Mouse (Mus musculus): ENCODE measurements around the gene Amigo3. TPM values are rescaled to one million over a fixed set of nuclear protein-coding genes. Genes with fewer than 3 reads are reported as not detected.

Amigo3 gene
- polyA plus RNA-seq, 1 experiment = 0.40 TPM

DNA sequence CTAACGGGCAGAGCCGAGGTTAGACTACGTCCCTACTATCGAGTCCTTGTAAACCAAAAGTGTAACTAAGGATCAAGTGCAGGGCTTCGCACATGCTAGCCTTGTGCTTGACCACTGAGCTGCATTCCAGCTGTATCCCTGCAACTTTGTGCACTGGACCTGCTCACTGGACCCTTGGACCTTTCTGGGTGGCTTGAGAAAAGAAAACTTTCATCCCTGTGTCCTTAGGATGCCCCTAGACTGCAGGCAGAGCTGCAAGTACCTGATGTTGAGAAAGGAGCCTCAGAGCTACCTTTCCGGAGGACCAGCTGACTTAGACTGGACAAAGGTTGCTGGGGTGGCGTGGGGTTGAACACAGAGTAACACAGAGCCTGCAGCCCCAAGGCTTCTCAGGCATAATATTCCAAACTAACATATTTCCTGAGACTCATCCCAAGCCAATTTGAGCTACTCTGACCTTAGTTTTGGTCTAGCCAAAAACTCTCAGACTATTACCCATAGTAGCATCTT lies 37.7 kb downstream of the Amigo3 start:
- no peaks in the 10 kb centered on the region; the same call in 1 of the 2 replicates for H3K4me1 ChIP-seq (ENCODE audit: control insufficient read depth, insufficient read depth, insufficient read length, low read length)
- H3K27ac ChIP-seq (replicated peaks; ENCODE audit: low read depth, low read length) = no peak overlapping the region
- H3K4me3 ChIP-seq (ENCODE audit: insufficient read depth, low read depth, low read length) = no peak overlapping the region

DNA sequence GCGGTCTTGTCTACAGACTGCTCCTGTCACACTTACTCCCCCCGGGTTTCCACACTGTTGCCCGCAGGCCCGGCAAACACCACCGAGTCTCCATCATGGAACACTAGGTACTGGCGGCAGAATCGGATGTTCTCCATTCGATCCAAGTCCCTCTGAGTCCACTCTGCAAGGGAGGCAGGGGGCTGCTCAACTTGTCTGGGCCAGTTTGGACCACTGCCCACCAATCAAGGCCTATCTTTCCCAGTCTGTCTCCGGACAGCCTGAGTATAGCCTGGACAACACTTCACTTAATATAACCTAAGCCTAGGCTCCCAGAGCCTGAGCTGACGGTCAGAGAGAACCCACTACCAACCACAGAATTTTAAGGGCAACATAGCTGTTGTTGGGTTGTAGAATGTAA lies 40.6 kb downstream of the Amigo3 start:
- Histone ChIP-seq H3K27ac (replicated peaks; ENCODE audit: low read depth, low read length) (no peak overlapping the region), H3K4me3 (ENCODE audit: insufficient read depth, low read depth, low read length) (peak overlapping the region; percentile 80), H3K4me1 (ENCODE audit: control insufficient read depth, insufficient read depth, insufficient read length, low read length) (no peaks in the 10 kb centered on the region; the same call in 1 of the 2 replicates)

DNA sequence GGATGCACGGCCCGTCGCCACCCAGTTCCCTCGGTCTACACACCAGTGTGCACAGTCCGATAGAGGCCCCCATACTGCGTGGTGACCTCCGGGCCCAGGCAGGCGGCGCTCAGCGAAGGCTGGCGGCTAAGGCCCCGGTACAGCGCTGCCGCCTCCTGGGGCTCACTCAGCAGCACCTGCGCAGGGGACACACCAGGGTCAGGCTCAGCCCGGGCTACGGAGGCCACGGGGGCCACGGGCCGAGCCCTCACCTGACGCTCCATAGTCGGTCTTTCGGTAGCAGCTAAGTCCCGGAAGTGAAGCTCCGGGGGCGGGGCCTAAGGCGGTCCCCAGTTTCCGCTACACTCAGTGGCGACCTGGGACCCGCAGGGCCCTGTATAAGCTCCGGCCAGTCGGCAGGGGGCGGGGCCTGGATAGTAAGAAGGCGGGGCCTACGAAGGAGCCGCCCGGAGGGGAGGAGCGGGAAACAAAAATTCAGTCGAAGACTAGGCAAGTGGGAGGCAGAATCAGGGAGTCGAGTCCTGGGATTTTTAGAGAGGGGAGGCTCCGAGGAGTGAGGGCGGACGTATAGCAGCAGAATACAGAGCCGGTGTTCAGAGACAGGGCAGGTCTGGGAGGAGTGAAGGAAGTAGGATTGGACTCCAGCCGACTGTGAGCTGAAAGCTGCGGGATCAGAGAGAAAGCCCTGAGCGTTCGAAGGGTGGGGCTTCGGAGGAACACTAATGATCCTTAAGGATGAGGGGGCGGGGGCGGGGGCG lies 41.4 kb downstream of the Amigo3 start, which contains the start of gene Apeh:
Apeh (minus strand) TSS at position 423 of the 758 bp plus-strand sequence.
- no peaks in the 10 kb centered on the region; the same call in 1 of the 2 replicates for H3K4me1 ChIP-seq (ENCODE audit: control insufficient read depth, insufficient read depth, insufficient read length, low read length)
- peak within 1 kb of the TSS; percentile 80 for H3K4me3 ChIP-seq (ENCODE audit: insufficient read depth, low read depth, low read length)
- peak within 1 kb of the TSS; percentile 58; the same call in 1 of the 2 replicates for H3K27ac ChIP-seq (replicated peaks; ENCODE audit: low read depth, low read length)

DNA sequence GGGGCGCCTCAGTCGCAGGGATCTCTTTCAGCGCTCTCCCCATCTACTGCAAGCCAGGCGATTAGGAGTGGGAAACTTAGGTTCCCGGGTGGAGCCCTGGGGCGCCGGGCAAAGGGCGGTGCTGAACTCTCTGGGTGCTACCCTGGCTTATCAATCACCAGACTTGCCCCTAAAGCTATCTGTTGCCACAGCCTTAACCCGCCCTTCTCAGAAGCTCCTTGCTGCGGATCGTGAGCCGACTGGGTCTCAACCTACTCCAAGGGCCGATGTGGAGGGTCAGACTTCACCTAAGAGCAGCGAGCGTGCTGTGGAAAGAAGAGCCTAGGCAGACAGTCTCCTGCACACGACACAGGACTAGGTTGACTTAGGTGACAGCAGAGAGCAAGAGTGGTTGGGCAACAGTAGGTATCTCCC lies 42.0 kb downstream of the Amigo3 start:
- no peaks in the 10 kb centered on the region; the same call in 1 of the 2 replicates for H3K4me1 ChIP-seq (ENCODE audit: control insufficient read depth, insufficient read depth, insufficient read length, low read length)
- H3K4me3 ChIP-seq (ENCODE audit: insufficient read depth, low read depth, low read length) = peak overlapping the region; percentile 63
- H3K27ac ChIP-seq (replicated peaks; ENCODE audit: low read depth, low read length) = no peak overlapping the region

DNA sequence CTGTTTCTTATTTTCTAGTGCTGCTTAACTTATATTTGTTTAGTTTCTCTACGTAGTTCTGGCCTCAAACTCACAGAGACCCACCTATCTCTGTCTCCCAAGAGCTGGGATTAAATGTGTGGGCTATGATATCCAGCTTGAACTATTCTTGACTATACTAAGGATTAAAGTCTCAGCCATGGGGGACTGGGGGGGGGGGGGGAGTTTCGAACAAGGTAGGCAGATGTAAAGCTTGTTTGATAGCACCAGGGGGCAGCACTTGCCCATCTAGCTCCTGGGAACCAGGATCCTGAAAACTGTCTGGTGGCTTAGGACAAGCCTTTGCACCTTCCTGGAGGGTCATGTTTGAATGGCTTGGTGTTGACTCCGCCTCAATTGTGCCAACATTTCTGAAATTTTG lies 42.6 kb downstream of the Amigo3 start:
- H3K4me1 ChIP-seq (ENCODE audit: control insufficient read depth, insufficient read depth, insufficient read length, low read length) = no peaks in the 10 kb centered on the region; the same call in 1 of the 2 replicates
- peak overlapping the region; percentile 63; the same call in 1 of the 2 replicates for H3K4me3 ChIP-seq (ENCODE audit: insufficient read depth, low read depth, low read length)
- H3K27ac ChIP-seq (replicated peaks; ENCODE audit: low read depth, low read length) = no peak overlapping the region

DNA sequence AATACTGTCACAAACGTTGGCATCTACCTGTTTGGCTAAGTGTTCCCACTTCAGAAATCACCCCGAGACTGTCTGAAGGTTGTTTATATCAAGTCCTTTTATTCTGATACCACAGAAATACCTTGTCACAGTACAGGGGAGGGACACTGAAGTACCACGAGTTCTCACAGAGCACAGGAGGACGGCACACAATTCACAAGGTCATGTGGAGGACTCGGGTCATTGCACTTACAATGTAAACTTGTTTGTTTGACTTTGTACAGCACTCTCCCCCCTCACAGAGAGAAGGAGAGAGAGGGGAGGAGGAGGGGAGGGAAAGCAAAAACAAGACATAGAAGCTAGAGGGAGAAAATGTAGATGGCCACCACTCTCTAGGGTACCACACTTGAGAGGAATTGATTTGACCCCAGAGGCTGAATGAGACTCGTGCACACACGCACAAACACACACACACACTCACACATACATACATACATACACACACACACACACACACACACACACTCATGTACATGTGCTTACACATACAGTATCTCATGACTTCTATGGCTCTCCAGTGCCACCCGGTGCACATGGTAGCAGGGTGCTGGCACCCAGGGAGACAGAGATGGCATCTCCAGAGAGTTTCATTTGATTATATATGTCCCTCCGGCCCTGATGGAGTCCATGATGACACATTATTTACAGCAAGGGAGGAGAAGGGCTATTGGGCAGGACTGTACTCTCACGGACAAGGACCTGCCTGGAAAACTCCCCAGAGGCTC lies 43.2 kb downstream of the Amigo3 start:
- no peak overlapping the region for H3K4me3 ChIP-seq (ENCODE audit: insufficient read depth, low read depth, low read length)
- no peaks in the 10 kb centered on the region; the same call in 1 of the 2 replicates for H3K4me1 ChIP-seq (ENCODE audit: control insufficient read depth, insufficient read depth, insufficient read length, low read length)
- H3K27ac ChIP-seq (replicated peaks; ENCODE audit: low read depth, low read length) = no peak overlapping the region

DNA sequence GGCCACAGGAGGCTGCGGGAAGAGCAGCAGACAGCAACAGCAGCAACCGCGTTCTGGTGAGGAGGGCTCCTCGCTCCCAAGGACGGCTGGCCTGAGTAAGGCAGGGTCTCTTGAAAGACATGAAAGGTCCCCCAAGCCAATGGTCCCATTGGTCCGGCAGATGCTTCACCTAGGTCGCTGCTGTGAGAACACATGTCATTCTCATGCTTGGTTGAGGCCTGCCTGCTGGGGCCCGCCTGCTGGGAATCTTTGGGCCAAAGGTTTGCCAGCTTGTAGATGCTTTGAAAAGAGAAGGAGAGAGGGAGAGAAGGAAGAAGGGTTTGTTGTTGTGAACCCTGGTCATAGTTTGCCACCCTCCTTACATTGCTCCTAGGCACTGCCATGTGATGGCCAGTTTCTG lies 46.7 kb downstream of the Amigo3 start:
- no peaks in the 10 kb centered on the region for H3K4me1 ChIP-seq (ENCODE audit: control insufficient read depth, insufficient read depth, insufficient read length, low read length)
- H3K27ac ChIP-seq (replicated peaks; ENCODE audit: low read depth, low read length) = no peak overlapping the region
- H3K4me3 ChIP-seq (ENCODE audit: insufficient read depth, low read depth, low read length) = no peak overlapping the region

DNA sequence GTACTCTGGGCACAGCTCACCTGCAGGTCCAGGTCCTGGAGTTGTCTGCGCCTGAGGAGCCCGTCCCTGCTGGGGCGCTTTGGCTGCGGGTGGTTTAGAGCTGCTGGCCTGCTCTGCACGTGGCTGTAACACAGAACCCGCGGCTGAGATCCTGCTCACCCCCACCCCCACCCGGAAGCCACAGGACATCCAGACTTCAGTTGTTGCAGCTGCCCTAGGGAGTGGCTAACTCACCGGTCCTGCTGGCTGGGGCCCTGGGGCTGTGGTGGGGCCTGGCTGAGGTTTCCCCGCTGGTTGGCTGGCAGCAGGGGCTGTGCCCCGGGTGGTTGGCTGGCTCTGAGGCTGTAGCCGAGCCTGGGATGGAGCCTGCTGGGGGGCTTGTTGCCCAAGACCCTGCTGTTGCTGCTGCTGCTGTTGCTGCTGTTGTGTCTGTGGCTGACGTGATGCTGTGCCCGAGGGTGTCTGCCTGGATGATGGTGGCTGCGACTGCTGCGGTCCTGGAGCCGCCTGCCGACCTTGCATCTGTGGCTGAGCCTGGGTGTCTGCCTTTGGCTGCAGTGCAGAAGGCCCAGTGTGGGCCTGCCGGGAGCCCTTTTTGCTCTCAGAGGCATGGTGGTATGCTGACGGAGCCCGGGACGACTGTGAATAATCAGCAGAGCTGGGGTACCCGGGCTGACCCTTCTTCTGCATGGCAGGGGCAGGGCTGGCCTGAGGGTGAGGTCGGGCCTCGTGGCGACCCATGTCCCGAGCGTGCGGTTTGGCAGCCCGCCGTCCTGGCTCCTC lies 52.0 kb downstream of the Amigo3 start:
- Histone ChIP-seq H3K4me1 (ENCODE audit: control insufficient read depth, insufficient read depth, insufficient read length, low read length) (no peaks in the 10 kb centered on the region), H3K4me3 (ENCODE audit: insufficient read depth, low read depth, low read length) (no peak overlapping the region), H3K27ac (replicated peaks; ENCODE audit: low read depth, low read length) (no peak overlapping the region)

Other genes with a start within 250 kb of the Amigo3 start
- gene Rbm6, start 179.9 kb upstream of the Amigo3 start, polyA plus RNA-seq (2012; ENCODE audit: insufficient read depth, insufficient read length, missing spikeins) = 17.6 and 20.0 TPM in 2 replicates
- 12.6 and 14.3 TPM in 2 replicates for gene Mon1a, start 165.0 kb upstream of the Amigo3 start, polyA plus RNA-seq (2012; ENCODE audit: insufficient read depth, insufficient read length, missing spikeins)
- 0.36 and 1.4 TPM in 2 replicates for gene Mst1r, start 146.3 kb upstream of the Amigo3 start, polyA plus RNA-seq (2012; ENCODE audit: insufficient read depth, insufficient read length, missing spikeins)
- not detected in 2 replicates for gene Actl11, start 124.7 kb upstream of the Amigo3 start, polyA plus RNA-seq (2012; ENCODE audit: insufficient read depth, insufficient read length, missing spikeins)
- not detected in 2 replicates for gene Camkv, start 117.5 kb upstream of the Amigo3 start, polyA plus RNA-seq (2012; ENCODE audit: insufficient read depth, insufficient read length, missing spikeins)
- not detected in 2 replicates for gene Traip, start 103.0 kb upstream of the Amigo3 start, polyA plus RNA-seq (2012; ENCODE audit: insufficient read depth, insufficient read length, missing spikeins)
- gene Uba7, start 77.7 kb upstream of the Amigo3 start, polyA plus RNA-seq (2012; ENCODE audit: insufficient read depth, insufficient read length, missing spikeins) = 7.0 and 13.8 TPM in 2 replicates
- gene Gm20661, start 70.1 kb upstream of the Amigo3 start, polyA plus RNA-seq (2012; ENCODE audit: insufficient read depth, insufficient read length, missing spikeins) = not detected in 2 replicates
- 5.1 and 5.5 TPM in 2 replicates for gene Inka1, start 67.3 kb upstream of the Amigo3 start, polyA plus RNA-seq (2012; ENCODE audit: insufficient read depth, insufficient read length, missing spikeins)
- gene Cdhr4, start 60.7 kb upstream of the Amigo3 start, polyA plus RNA-seq (2012; ENCODE audit: insufficient read depth, insufficient read length, missing spikeins) = not detected in 2 replicates
- gene Gm20662, start 56.8 kb upstream of the Amigo3 start, polyA plus RNA-seq (2012; ENCODE audit: insufficient read depth, insufficient read length, missing spikeins) = not detected in 2 replicates
- gene Ip6k1, start 50.7 kb upstream of the Amigo3 start, polyA plus RNA-seq (2012; ENCODE audit: insufficient read depth, insufficient read length, missing spikeins) = 14.7 and 20.7 TPM in 2 replicates
- gene Gmppb, start 3.9 kb upstream of the Amigo3 start, polyA plus RNA-seq (2012; ENCODE audit: insufficient read depth, insufficient read length, missing spikeins) = 8.2 and 11.1 TPM in 2 replicates
- gene Mst1, start 27.3 kb downstream of the Amigo3 start, polyA plus RNA-seq (2012; ENCODE audit: insufficient read depth, insufficient read length, missing spikeins) = not detected in 2 replicates
- gene Rnf123, start 30.2 kb downstream of the Amigo3 start, polyA plus RNA-seq (2012; ENCODE audit: insufficient read depth, insufficient read length, missing spikeins) = 40.0 TPM in 2 replicates
- gene Apeh, start 41.4 kb downstream of the Amigo3 start, polyA plus RNA-seq (2012; ENCODE audit: insufficient read depth, insufficient read length, missing spikeins) = 41.1 and 58.6 TPM in 2 replicates
- gene Bsn, start 137.2 kb downstream of the Amigo3 start, polyA plus RNA-seq (2012; ENCODE audit: insufficient read depth, insufficient read length, missing spikeins) = 0.24 and 0.29 TPM in 2 replicates
- gene Dag1, start 210.8 kb downstream of the Amigo3 start, polyA plus RNA-seq (2012; ENCODE audit: insufficient read depth, insufficient read length, missing spikeins) = 116 and 133 TPM in 2 replicates
- 21.6 and 23.1 TPM in 2 replicates for gene Nicn1, start 237.3 kb downstream of the Amigo3 start, polyA plus RNA-seq (2012; ENCODE audit: insufficient read depth, insufficient read length, missing spikeins)
- gene Amt, start 243.7 kb downstream of the Amigo3 start, polyA plus RNA-seq (2012; ENCODE audit: insufficient read depth, insufficient read length, missing spikeins) = 2.0 and 2.8 TPM in 2 replicates

All from brown adipose tissue, adult 24 weeks (tissue).